Mouse (Mus musculus): ENCODE measurements around the gene Scgb1b29. TPM values are rescaled to one million over a fixed set of nuclear protein-coding genes. Genes with fewer than 3 reads are reported as not detected.

Gene Scgb1b29
- not detected in 2 replicates for polyA plus RNA-seq (2012; rRNA removed; ENCODE audit: low replicate concordance)

DNA sequence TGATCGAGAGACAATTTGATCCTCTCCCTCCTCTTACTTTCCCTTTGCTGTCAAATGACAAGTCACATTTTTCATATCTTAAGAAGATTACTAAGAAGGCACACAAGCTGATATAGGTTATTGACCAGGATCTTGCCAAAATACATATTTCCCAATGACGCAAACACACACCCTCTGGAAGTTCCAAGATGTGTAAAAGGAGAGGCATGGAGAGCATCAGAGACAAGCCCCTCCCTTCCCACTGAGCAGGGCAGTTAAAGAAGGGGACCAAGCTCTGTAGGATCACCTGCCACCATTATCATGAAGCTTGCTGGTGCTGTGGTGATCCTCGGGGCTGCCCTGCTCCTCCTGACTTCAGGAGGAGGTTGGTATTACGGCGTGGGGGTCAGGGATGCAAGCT lies at the start of gene Scgb1b29:
Gene Scgb1b29 (plus strand): TSS at position 301 of the 400 bp plus-strand sequence.

Other genes starting within 250 kb of the Scgb1b29 start
- gene Scgb2b11, start 230.4 kb upstream of the Scgb1b29 start, polyA plus RNA-seq (2012; rRNA removed; ENCODE audit: low replicate concordance), result not detected in 2 replicates
- not detected in 2 replicates for gene Scgb1b11, start 218.7 kb upstream of the Scgb1b29 start, polyA plus RNA-seq (2012; rRNA removed; ENCODE audit: low replicate concordance)
- gene Scgb2b12, start 114.3 kb upstream of the Scgb1b29 start, polyA plus RNA-seq (2012; rRNA removed; ENCODE audit: low replicate concordance), result not detected in 2 replicates
- gene Scgb1b12, start 107.4 kb upstream of the Scgb1b29 start, polyA plus RNA-seq (2012; rRNA removed; ENCODE audit: low replicate concordance), result not detected in 2 replicates

All from mammary gland, adult 2 months (tissue).